Mouse (Mus musculus): ENCODE data around the gene Rbm4.

DNA sequence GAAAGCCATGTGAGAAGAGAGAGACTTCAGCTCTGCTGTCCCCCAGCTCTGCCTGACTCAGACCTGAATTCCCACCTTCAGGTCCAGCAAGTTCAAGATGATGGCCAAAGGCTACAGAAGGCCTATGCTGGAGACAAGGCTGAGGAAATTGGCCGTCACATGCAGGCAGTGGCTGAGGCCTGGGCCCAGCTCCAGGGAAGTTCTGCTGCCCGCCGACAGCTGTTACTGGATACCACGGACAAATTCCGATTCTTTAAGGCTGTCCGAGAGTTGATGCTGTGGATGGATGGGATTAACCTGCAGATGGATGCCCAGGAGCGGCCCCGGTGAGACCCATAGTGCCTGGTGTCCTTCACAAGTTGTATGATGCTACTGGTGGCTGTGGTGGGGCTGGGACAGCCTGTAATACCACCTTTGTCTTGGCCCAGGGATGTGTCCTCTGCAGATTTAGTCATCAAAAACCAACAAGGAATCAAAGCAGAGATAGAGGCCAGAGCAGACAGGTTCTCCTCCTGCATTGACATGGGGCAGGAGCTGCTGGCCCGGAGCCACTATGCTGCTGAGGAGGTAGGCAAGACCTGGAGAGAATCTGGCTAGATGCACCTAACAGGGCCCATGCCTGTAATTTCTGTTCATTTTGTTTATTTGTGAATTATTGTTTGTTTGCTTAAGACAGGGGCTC, 45.9 kb downstream of the Rbm4 start:
- TF ChIP-seq CTCF (IDR thresholded peaks at IDR 0.05; ENCODE audit: low read depth) (no peak), EP300 (optimal IDR thresholded peaks at IDR 0.05) (no peak)

Data from stomach, postnatal 0 days (tissue).